9 mouse cellular contexts compared by ENCODE assay signal in genomic region chr8:89044511-89045217, GRCm38 (mm10). TPM values are rescaled to one million over a fixed set of nuclear protein-coding genes. Genes with fewer than 3 reads are reported as not detected.
A peak's percentile ranks its signal among the peaks of the same experiment; 100 is the strongest.
DNase-seq lines count a peak whose midpoint lies in the region; ATAC-seq lines count a peak whose summit lies in the region.
"Had no signal": no experiment of that assay in that cellular context is flagged by ENCODE, and none has a peak within 500 bp of the region (broad histone marks: within the 10 kb centered on the region; RNA-seq: fewer than 3 reads in every experiment).

No protein-coding gene starts in this region.

- H3K4me2 ChIP-seq in heart, embryonic 11.5 days: peak overlapping the region; percentile 89
- H3K4me2 ChIP-seq in embryonic facial prominence, embryonic 15.5 days (replicated peaks): 0 out of 2 replicates have a peak overlapping the region, but pooled peaks have one; percentile 94
- H3K4me2 ChIP-seq in kidney, embryonic 14.5 days (replicated peaks; ENCODE audit: low read depth, low read length): peak overlapping the region; percentile 65
- H3K4me2 ChIP-seq in midbrain, embryonic 16.5 days (ENCODE audit: low read length): peak overlapping the region; percentile 77

- WGBS in heart, embryonic 11.5 days (ENCODE audit: insufficient replicate concordance): under 1% methylated on average over 31 of the region's 31 CpGs
- under 1% methylated on average over 31 of the region's 31 CpGs for WGBS in embryonic facial prominence, embryonic 15.5 days
- WGBS in kidney, embryonic 14.5 days: under 1% methylated on average over 31 of the region's 31 CpGs
- under 1% methylated on average over 31 of the region's 31 CpGs for WGBS in midbrain, embryonic 16.5 days

- no peaks in the 10 kb centered on the region for H3K9me3 ChIP-seq in heart, embryonic 11.5 days (replicated peaks; ENCODE audit: control insufficient read depth, low read length)
- H3K9me3 ChIP-seq in embryonic facial prominence, embryonic 15.5 days (replicated peaks): no peaks in the 10 kb centered on the region
- H3K9me3 ChIP-seq in kidney, embryonic 14.5 days (ENCODE audit: control insufficient read depth, low read length): no peaks in the 10 kb centered on the region
- H3K9me3 ChIP-seq in midbrain, embryonic 16.5 days (replicated peaks; ENCODE audit: control insufficient read depth, low read length, poor library complexity, severe bottlenecking): no peaks in the 10 kb centered on the region

- peak overlapping the region; percentile 84 for H3K4me3 ChIP-seq in heart, embryonic 11.5 days (ENCODE audit: low read depth, low read length)
- H3K4me3 ChIP-seq in embryonic facial prominence, embryonic 15.5 days (replicated peaks): peak overlapping the region; percentile 50
- H3K4me3 ChIP-seq in kidney, embryonic 14.5 days (ENCODE audit: low read length): peak overlapping the region; percentile 75
- H3K4me3 ChIP-seq in midbrain, embryonic 16.5 days (ENCODE audit: low read depth, low read length): peak overlapping the region; percentile 50

- H3K9ac ChIP-seq in heart, embryonic 11.5 days (ENCODE audit: low read depth, low read length): peak overlapping the region; percentile 60
- no peak overlapping the region for H3K9ac ChIP-seq in embryonic facial prominence, embryonic 15.5 days
- H3K9ac ChIP-seq in kidney, embryonic 14.5 days (ENCODE audit: low read depth, low read length): peak overlapping the region; percentile 96
- no peak overlapping the region for H3K9ac ChIP-seq in midbrain, embryonic 16.5 days (ENCODE audit: low read depth, low read length)

- intact Hi-C loops in heart, postnatal 14 days (cut with DNase I): no loop called here

- H3K36me3 ChIP-seq in heart, embryonic 11.5 days (ENCODE audit: control insufficient read depth, insufficient read depth, low read length): no peaks in the 10 kb centered on the region
- no peaks in the 10 kb centered on the region for H3K36me3 ChIP-seq in embryonic facial prominence, embryonic 15.5 days
- no peaks in the 10 kb centered on the region for H3K36me3 ChIP-seq in kidney, embryonic 14.5 days (ENCODE audit: control insufficient read depth, insufficient read depth, low read length)
- H3K36me3 ChIP-seq in midbrain, embryonic 16.5 days (ENCODE audit: control insufficient read depth, insufficient read depth, low read length): no peaks in the 10 kb centered on the region

- H3K27me3 ChIP-seq in heart, embryonic 11.5 days (ENCODE audit: control insufficient read depth, insufficient read depth, low read length): peaks cover 31% of the 10 kb centered on the region
- H3K27me3 ChIP-seq in embryonic facial prominence, embryonic 15.5 days: peaks cover 92% of the 10 kb centered on the region
- peaks cover 12% of the 10 kb centered on the region for H3K27me3 ChIP-seq in kidney, embryonic 14.5 days (ENCODE audit: control insufficient read depth, insufficient read depth, low read length)
- H3K27me3 ChIP-seq in midbrain, embryonic 16.5 days (ENCODE audit: control insufficient read depth, insufficient read depth, low read depth, low read length): peaks cover 21% of the 10 kb centered on the region

- no peak overlapping the region for H3K27ac ChIP-seq in heart, embryonic 11.5 days (ENCODE audit: low read depth, low read length)
- no peak overlapping the region for H3K27ac ChIP-seq in embryonic facial prominence, embryonic 15.5 days (replicated peaks)
- H3K27ac ChIP-seq in kidney, embryonic 14.5 days (ENCODE audit: low read depth, low read length): peak overlapping the region; percentile 99
- peak overlapping the region; percentile 38 for H3K27ac ChIP-seq in midbrain, embryonic 16.5 days (ENCODE audit: low read length)

- H3K4me1 ChIP-seq in heart, embryonic 11.5 days (ENCODE audit: control insufficient read depth, insufficient read depth, low read length): peaks cover 12% of the 10 kb centered on the region
- H3K4me1 ChIP-seq in embryonic facial prominence, embryonic 15.5 days: peaks cover 55% of the 10 kb centered on the region
- peaks cover 18% of the 10 kb centered on the region; the same call in 1 of the 2 replicates for H3K4me1 ChIP-seq in kidney, embryonic 14.5 days (ENCODE audit: control insufficient read depth, insufficient read depth, low read length)
- H3K4me1 ChIP-seq in midbrain, embryonic 16.5 days (ENCODE audit: control insufficient read depth, insufficient read depth, low read length): peaks cover 23% of the 10 kb centered on the region

- DNase-seq in heart, postnatal 14 days: no peak
- no peak for DNase-seq in cerebellum, postnatal 25 days
- no peak for DNase-seq in c-Kit-positive CD71-positive TER-119-positive erythroid progenitor cells, embryonic 14.5 days (ENCODE audit: low spot score)
- no peak for DNase-seq in layer of hippocampus, adult 8-10 months (ENCODE audit: low spot score in 2 of 2)

- no peak for ATAC-seq in heart, embryonic 11.5 days (replicated peaks; ENCODE audit: insufficient number of reproducible peaks, low FRiP score, low TSS enrichment)
- no peak for ATAC-seq in embryonic facial prominence, embryonic 15.5 days (ENCODE audit: insufficient number of reproducible peaks, low FRiP score, low TSS enrichment, low read depth)
- no peak for ATAC-seq in kidney, embryonic 14.5 days (ENCODE audit: low FRiP score, low TSS enrichment)
- no peak for ATAC-seq in midbrain, embryonic 16.5 days

RNA-seq across cellular contexts. Expression of gene Sall1, which starts 0.7 kb away (rescaled TPM):
- polyA plus RNA-seq in heart, embryonic 11.5 days (2014; fragmentation: Nextera tagmentation; extraction: Ambion mirVana): 7.7 TPM in 2 replicates
- total RNA-seq in heart, postnatal 14 days (2021): 1 to 10 TPM; 1.0 to 1.8 TPM
- 0.91 and 1.1 TPM in 2 replicates for polyA plus RNA-seq in embryonic facial prominence, embryonic 15.5 days (2015; fragmentation: Nextera tagmentation; extraction: Ambion mirVana)
- polyA plus RNA-seq in kidney, embryonic 14.5 days (2014; fragmentation: Nextera tagmentation; extraction: Ambion mirVana): 44.4 and 64.6 TPM in 2 replicates
- 5.1 and 5.8 TPM in 2 replicates for polyA plus RNA-seq in midbrain, embryonic 16.5 days (2015; fragmentation: Nextera tagmentation; extraction: Ambion mirVana)
- total RNA-seq in layer of hippocampus, adult 8-10 months (2022): 10 to 100 TPM; 13.0 to 26.1 (median 19.3) TPM
- polyA plus RNA-seq: C2C12 had no signal

Comparison
In these comparisons a context has a peak if more than half of its experiments do, and no peak if none do; other contexts are left out.
1. H3K27ac ChIP-seq: peak in kidney, embryonic 14.5 days (single experiment) and midbrain, embryonic 16.5 days (single experiment); none in heart, embryonic 11.5 days (single experiment) and embryonic facial prominence, embryonic 15.5 days (single experiment).
2. H3K9ac ChIP-seq: peak in heart, embryonic 11.5 days (single experiment) and kidney, embryonic 14.5 days (single experiment); none in embryonic facial prominence, embryonic 15.5 days (single experiment) and midbrain, embryonic 16.5 days (single experiment).
3. Peak in every context shown above with its lines, with median percentiles within 50 percentile points of each other: H3K4me2 ChIP-seq and H3K4me3 ChIP-seq.